Mouse (Mus musculus): ENCODE data around the gene Gpr39. TPM values are rescaled to one million over a fixed set of nuclear protein-coding genes. Genes with fewer than 3 reads are reported as not detected.
A peak's percentile ranks its signal among the peaks of the same experiment; 100 is the strongest.

The Gpr39 gene
- total and polyA plus RNA-seq, 2 experiments from 2014 or later = 0.38 TPM; not detected in 1

GRCm38 (mm10) chr1:125839746-125840392 is 163.1 kb downstream of the Gpr39 start:
- H3K36me3 ChIP-seq (ENCODE audit: insufficient read depth) = no peaks in the 10 kb centered on the region
- 50% methylated on average over 13 of the region's 13 CpGs for WGBS
- DNase-seq = no peak
- H3K9me3 ChIP-seq (ENCODE audit: low read length) = no peaks in the 10 kb centered on the region
- no peak overlapping the region for H3K9ac ChIP-seq
- no peaks in the 10 kb centered on the region for H3K4me1 ChIP-seq (ENCODE audit: insufficient read depth)
- H3K27me3 ChIP-seq (ENCODE audit: insufficient read depth, low read length) = no peaks in the 10 kb centered on the region
- H3K4me3 ChIP-seq (ENCODE audit: low read depth, low read length) = no peak overlapping the region
- H3K4me2 ChIP-seq (ENCODE audit: low read depth) = no peak overlapping the region
- ATAC-seq = no peak
- H3K27ac ChIP-seq (ENCODE audit: low read depth, low read length) = no peak overlapping the region
- TF ChIP-seq CTCF (IDR thresholded peaks at IDR 0.05; ENCODE audit: low read depth) = no peak

GRCm38 (mm10) chr1:125854646-125855045 is 177.9 kb downstream of the Gpr39 start:
- Histone ChIP-seq H3K36me3 (ENCODE audit: insufficient read depth) (no peaks in the 10 kb centered on the region), H3K9ac (no peak overlapping the region), H3K9me3 (ENCODE audit: low read length) (no peaks in the 10 kb centered on the region; the same call in 1 of the 2 replicates), H3K27ac (ENCODE audit: low read depth, low read length) (no peak overlapping the region), H3K27me3 (ENCODE audit: insufficient read depth, low read length) (no peaks in the 10 kb centered on the region), H3K4me3 (ENCODE audit: low read depth, low read length) (no peak overlapping the region), H3K4me2 (ENCODE audit: low read depth) (no peak overlapping the region), H3K4me1 (ENCODE audit: insufficient read depth) (no peaks in the 10 kb centered on the region)
- WGBS = 5% methylated on average over 5 of the region's 5 CpGs
- ATAC-seq (peak; percentile 38; the same call in 1 of the 2 replicates), DNase-seq (no peak)
- no peak for TF ChIP-seq CTCF (IDR thresholded peaks at IDR 0.05; ENCODE audit: low read depth)

- H3K4me1 ChIP-seq (ENCODE audit: insufficient read depth) = no peaks in the 10 kb centered on the region
- H3K4me3 ChIP-seq (ENCODE audit: low read depth, low read length) = no peak overlapping the region
- H3K4me2 ChIP-seq (ENCODE audit: low read depth) = no peak overlapping the region
- no peak for DNase-seq
- TF ChIP-seq CTCF (IDR thresholded peaks at IDR 0.05; ENCODE audit: low read depth) = no peak
- 72% methylated on average over 5 of the region's 5 CpGs for WGBS
- H3K9me3 ChIP-seq (ENCODE audit: low read length) = no peaks in the 10 kb centered on the region
- no peaks in the 10 kb centered on the region for H3K27me3 ChIP-seq (ENCODE audit: insufficient read depth, low read length)
- H3K36me3 ChIP-seq (ENCODE audit: insufficient read depth) = no peaks in the 10 kb centered on the region
- no peak overlapping the region for H3K27ac ChIP-seq (ENCODE audit: low read depth, low read length)
- no peak overlapping the region for H3K9ac ChIP-seq
- no peak for ATAC-seq
Measured at GRCm38 (mm10) chr1:125858631-125859030, 181.8 kb downstream of the Gpr39 start.

- Histone ChIP-seq H3K9ac (no peak overlapping the region), H3K4me2 (ENCODE audit: low read depth) (no peak overlapping the region), H3K36me3 (ENCODE audit: insufficient read depth) (no peaks in the 10 kb centered on the region), H3K4me3 (ENCODE audit: low read depth, low read length) (no peak overlapping the region), H3K27me3 (ENCODE audit: insufficient read depth, low read length) (no peaks in the 10 kb centered on the region), H3K4me1 (ENCODE audit: insufficient read depth) (0 out of 2 replicates have a peak, but pooled peaks cover 6% of the 10 kb centered on the region), H3K27ac (ENCODE audit: low read depth, low read length) (no peak overlapping the region), H3K9me3 (ENCODE audit: low read length) (no peaks in the 10 kb centered on the region)
- TF ChIP-seq CTCF (IDR thresholded peaks at IDR 0.05; ENCODE audit: low read depth) = no peak
- peak; percentile 22 for DNase-seq
- ATAC-seq = peak; percentile 59
- 9% methylated on average over 7 of the region's 7 CpGs for WGBS
Measured at GRCm38 (mm10) chr1:125870056-125870455, 193.3 kb downstream of the Gpr39 start.

GRCm38 (mm10) chr1:125893158-125893557 is 216.4 kb downstream of the Gpr39 start:
- no peak overlapping the region for H3K4me2 ChIP-seq (ENCODE audit: low read depth)
- H3K9me3 ChIP-seq (ENCODE audit: low read length) = no peaks in the 10 kb centered on the region
- H3K4me3 ChIP-seq (ENCODE audit: low read depth, low read length) = no peak overlapping the region
- ATAC-seq (no peak), DNase-seq (peak; percentile 18)
- TF ChIP-seq CTCF (IDR thresholded peaks at IDR 0.05; ENCODE audit: low read depth) = no peak
- H3K36me3 ChIP-seq (ENCODE audit: insufficient read depth) = no peaks in the 10 kb centered on the region; the same call in 1 of the 2 replicates
- H3K27me3 ChIP-seq (ENCODE audit: insufficient read depth, low read length) = no peaks in the 10 kb centered on the region
- 22% methylated on average over 9 of the region's 9 CpGs for WGBS
- no peaks in the 10 kb centered on the region for H3K4me1 ChIP-seq (ENCODE audit: insufficient read depth)
- H3K9ac ChIP-seq = no peak overlapping the region
- no peak overlapping the region for H3K27ac ChIP-seq (ENCODE audit: low read depth, low read length)

- Histone ChIP-seq H3K27ac (ENCODE audit: low read depth, low read length) (no peak overlapping the region), H3K36me3 (ENCODE audit: insufficient read depth) (no peaks in the 10 kb centered on the region), H3K9me3 (ENCODE audit: low read length) (no peaks in the 10 kb centered on the region), H3K4me3 (ENCODE audit: low read depth, low read length) (peak overlapping the region; percentile 53), H3K27me3 (ENCODE audit: insufficient read depth, low read length) (no peaks in the 10 kb centered on the region), H3K4me2 (ENCODE audit: low read depth) (peak overlapping the region; percentile 99), H3K9ac (peak overlapping the region; percentile 56; the same call in 1 of the 2 replicates), H3K4me1 (ENCODE audit: insufficient read depth) (peaks cover 17% of the 10 kb centered on the region)
- peak; percentile 61 for TF ChIP-seq CTCF (IDR thresholded peaks at IDR 0.05; ENCODE audit: low read depth)
- 9% methylated on average over 14 of the region's 14 CpGs for WGBS
- ATAC-seq = peak; percentile 32; the same call in 1 of the 2 replicates
- peak; percentile 63 for DNase-seq
Measured at GRCm38 (mm10) chr1:125910211-125910870, 233.5 kb downstream of the Gpr39 start.

GRCm38 (mm10) chr1:125910871-125911265 is 234.1 kb downstream of the Gpr39 start:
- no peaks in the 10 kb centered on the region for H3K27me3 ChIP-seq (ENCODE audit: insufficient read depth, low read length)
- peaks cover 17% of the 10 kb centered on the region for H3K4me1 ChIP-seq (ENCODE audit: insufficient read depth)
- no peaks in the 10 kb centered on the region for H3K9me3 ChIP-seq (ENCODE audit: low read length)
- peak overlapping the region; percentile 53 for H3K4me3 ChIP-seq (ENCODE audit: low read depth, low read length)
- H3K27ac ChIP-seq (ENCODE audit: low read depth, low read length) = no peak overlapping the region
- no peak for TF ChIP-seq CTCF (IDR thresholded peaks at IDR 0.05; ENCODE audit: low read depth)
- peak overlapping the region; percentile 99 for H3K4me2 ChIP-seq (ENCODE audit: low read depth)
- under 1% methylated on average over 9 of the region's 9 CpGs for WGBS
- peak overlapping the region; percentile 56 for H3K9ac ChIP-seq
- DNase-seq (no peak), ATAC-seq (0 out of 2 replicates have a peak, but pooled peaks have one; percentile 5)
- H3K36me3 ChIP-seq (ENCODE audit: insufficient read depth) = no peaks in the 10 kb centered on the region
